Mouse (Mus musculus) heart, embryonic 16.5 days (tissue): Measurements from ENCODE around the gene Gm21974. TPM values are rescaled to one million over a fixed set of nuclear protein-coding genes. Genes with fewer than 3 reads are reported as not detected.

Experiments used
- polyA plus RNA-seq: library from polyadenylated mRNA; unstranded; fragments of >200 nt; fragmentation: Nextera tagmentation; extraction: Ambion mirVana; gene quantifications from 2 replicates; pipeline ENCODE4 v1.2.1, GENCODE M21; 2015

Gm21974 gene
- polyA plus RNA-seq, 1 experiment from 2014 or later = not detected

Other genes with a start within 250 kb of the Gm21974 start
- 36.9 and 37.5 TPM in 2 replicates for gene Bcl7c, start 186.5 kb downstream of the Gm21974 start, polyA plus RNA-seq
- gene Ctf1, start 182.7 kb downstream of the Gm21974 start, polyA plus RNA-seq = 6.2 and 6.6 TPM in 2 replicates
- 0.11 TPM in 2 replicates for gene Ctf2, start 163.3 kb downstream of the Gm21974 start, polyA plus RNA-seq
- gene Fbxl19, start 150.9 kb downstream of the Gm21974 start, polyA plus RNA-seq = 1.3 and 2.1 TPM in 2 replicates
- 20.3 and 21.4 TPM in 2 replicates for gene Orai3, start 125.6 kb downstream of the Gm21974 start, polyA plus RNA-seq
- 10.3 and 12.3 TPM in 2 replicates for gene Setd1a, start 118.8 kb downstream of the Gm21974 start, polyA plus RNA-seq
- not detected in 2 replicates for gene Gm49388, start 109.8 kb downstream of the Gm21974 start, polyA plus RNA-seq
- 24.5 and 24.9 TPM in 2 replicates for gene Hsd3b7, start 94.8 kb downstream of the Gm21974 start, polyA plus RNA-seq
- 50.3 and 53.7 TPM in 2 replicates for gene Stx4a, start 71.2 kb downstream of the Gm21974 start, polyA plus RNA-seq
- 1.0 and 1.3 TPM in 2 replicates for gene Stx1b, start 70.9 kb downstream of the Gm21974 start, polyA plus RNA-seq
- gene Zfp646, start 19.2 kb downstream of the Gm21974 start, polyA plus RNA-seq = 6.8 and 7.4 TPM in 2 replicates
- gene Zfp668, start 18.6 kb downstream of the Gm21974 start, polyA plus RNA-seq = 9.1 and 10.4 TPM in 2 replicates
- 1.5 and 1.8 TPM in 2 replicates for gene Prss53, start 4.5 kb downstream of the Gm21974 start, polyA plus RNA-seq
- 99.9 and 113 TPM in 2 replicates for gene Vkorc1, start 163 bp upstream of the Gm21974 start, polyA plus RNA-seq
- gene Bckdk, start 8.6 kb upstream of the Gm21974 start, polyA plus RNA-seq = 141 and 149 TPM in 2 replicates
- 26.1 and 30.4 TPM in 2 replicates for gene Kat8, start 17.1 kb upstream of the Gm21974 start, polyA plus RNA-seq
- 1.6 and 8.3 TPM in 2 replicates for gene Prss8, start 34.6 kb upstream of the Gm21974 start, polyA plus RNA-seq
- 8.8 and 9.6 TPM in 2 replicates for gene Prss36, start 51.3 kb upstream of the Gm21974 start, polyA plus RNA-seq
- 249 and 255 TPM in 2 replicates for gene Fus, start 72.0 kb upstream of the Gm21974 start, polyA plus RNA-seq
- gene Pycard, start 98.4 kb upstream of the Gm21974 start, polyA plus RNA-seq = 60.8 and 72.1 TPM in 2 replicates
- 0.84 and 1.0 TPM in 2 replicates for gene Trim72, start 108.5 kb upstream of the Gm21974 start, polyA plus RNA-seq
- gene Itgam, start 167.2 kb upstream of the Gm21974 start, polyA plus RNA-seq = 0.98 and 1.2 TPM in 2 replicates
- not detected in 2 replicates for gene Gm49368, start 167.2 kb upstream of the Gm21974 start, polyA plus RNA-seq
- 0.22 and 0.67 TPM in 2 replicates for gene Itgax, start 234.1 kb upstream of the Gm21974 start, polyA plus RNA-seq